21 mouse cellular contexts compared by ENCODE assay signal in genomic region chr3:50830926-50831325, GRCm38 (mm10).
"Had no signal": no experiment of that assay in that cellular context is flagged by ENCODE, and none has a peak within 500 bp of the region (broad histone marks: within the 10 kb centered on the region; RNA-seq: fewer than 3 reads in every experiment).

No protein-coding gene starts in this region.

- H3K4me3 ChIP-seq: layer of hippocampus, adult 2 months; limb, embryonic 10.5 days; limb, embryonic 13.5 days; liver, embryonic 12.5 days; liver, embryonic 15.5 days; lung, embryonic 15.5 days; megakaryocyte, embryonic 14.5 days; midbrain, embryonic 12.5 days; myocyte; neural tube, embryonic 13.5 days had no signal

- H3K27ac ChIP-seq: kidney, postnatal 0 days; layer of hippocampus, adult 2 months; limb, embryonic 10.5 days; limb, embryonic 13.5 days; liver, embryonic 12.5 days; liver, embryonic 15.5 days; lung, embryonic 15.5 days; midbrain, embryonic 12.5 days; neural tube, embryonic 13.5 days had no signal

- DNase-seq: kidney, adult 2 months; kidney, postnatal 25 days; layer of hippocampus, adult 9-11 months; liver; lung, adult 18-20 months; lung, postnatal 10 days; lung, postnatal 36 days; thymus, adult 18-20 months; thymus, postnatal 14 days had no signal

- H3K4me1 ChIP-seq: limb, embryonic 13.5 days; liver, embryonic 12.5 days; liver, embryonic 15.5 days; lung, embryonic 15.5 days; megakaryocyte, embryonic 14.5 days had no signal

- H3K36me3 ChIP-seq: limb, embryonic 10.5 days; limb, embryonic 13.5 days; liver, embryonic 12.5 days; liver, embryonic 15.5 days; lung, embryonic 15.5 days; midbrain, embryonic 12.5 days; neural tube, embryonic 13.5 days had no signal

- ATAC-seq: intestine, postnatal 0 days; liver, embryonic 12.5 days had no signal

- H3K27me3 ChIP-seq: limb, embryonic 13.5 days; liver, embryonic 12.5 days; liver, embryonic 15.5 days; lung, embryonic 15.5 days; megakaryocyte, embryonic 14.5 days; midbrain, embryonic 12.5 days; neural tube, embryonic 13.5 days had no signal

- H3K9ac ChIP-seq: limb, embryonic 13.5 days; liver, embryonic 12.5 days; liver, embryonic 15.5 days; lung, embryonic 15.5 days; midbrain, embryonic 12.5 days; neural tube, embryonic 13.5 days had no signal

- H3K4me2 ChIP-seq: limb, embryonic 13.5 days; liver, embryonic 12.5 days; liver, embryonic 15.5 days; lung, embryonic 15.5 days; midbrain, embryonic 12.5 days; neural tube, embryonic 13.5 days had no signal

- H3K9me3 ChIP-seq: limb, embryonic 10.5 days; limb, embryonic 13.5 days; liver, embryonic 12.5 days; liver, embryonic 15.5 days; lung, embryonic 15.5 days; megakaryocyte, embryonic 14.5 days; midbrain, embryonic 12.5 days; neural tube, embryonic 13.5 days had no signal
